Mouse (Mus musculus) liver, adult 2 months (tissue): Measurements from ENCODE around the gene Fpgs. TPM values are rescaled to one million over a fixed set of nuclear protein-coding genes. Genes with fewer than 3 reads are reported as not detected.

Experiments
- DNase-seq: peaks from one replicate; pipeline ENCODE4 v3.0.0-alpha.2; 2011; ENCODE audit warnings: low read depth, low spot score; ENCODE audit errors: extremely low read depth
- H3K27ac ChIP-seq: fragments of 200-500 bp; replicated peaks from 2 replicates; pipeline ENCODE4 v1.5.1; 2012; ENCODE audit warnings: low read depth, mild to moderate bottlenecking, control low read depth, inconsistent platforms, low read length; ENCODE audit not compliant: insufficient read depth
- H3K27me3 ChIP-seq: fragments of 200-500 bp; 2 replicates; pipeline ENCODE4 v1.6.1; 2012; ENCODE audit warnings: mild to moderate bottlenecking, moderate library complexity, low read length, inconsistent platforms; ENCODE audit not compliant: control insufficient read depth, insufficient read depth
- H3K36me3 ChIP-seq: fragments of 200-500 bp; 2 replicates; pipeline ENCODE4 v1.6.1; 2012; ENCODE audit warnings: low read length, inconsistent platforms; ENCODE audit not compliant: control insufficient read depth, insufficient read depth
- H3K4me1 ChIP-seq: fragments of 200-500 bp; 2 replicates; pipeline ENCODE4 v1.6.1; 2011; ENCODE audit warnings: low read length; ENCODE audit not compliant: control insufficient read depth, insufficient read depth
- H3K4me3 ChIP-seq: fragments of 200-500 bp; 2 replicates; pipeline ENCODE4 v1.5.1; 2011; ENCODE audit warnings: low read depth, mild to moderate bottlenecking, control low read depth, low read length, moderate library complexity; ENCODE audit not compliant: insufficient read depth
- H3K79me2 ChIP-seq: fragments of 200-500 bp; 2 replicates; pipeline ENCODE4 v1.6.1; 2012; ENCODE audit warnings: inconsistent platforms, mild to moderate bottlenecking, low read length, moderate library complexity; ENCODE audit not compliant: control insufficient read depth, insufficient read depth
- H3K9ac ChIP-seq: fragments of 200-500 bp; 2 replicates; pipeline ENCODE4 v1.6.1; 2012; ENCODE audit warnings: low read depth, mild to moderate bottlenecking, control low read depth, inconsistent platforms, low read length
- CTCF ChIP-seq: fragments of 200-500 bp; IDR thresholded peaks from 2 replicates; pipeline ENCODE4 v1.5.1; 2011; ENCODE audit warnings: low read depth, low read length, control low read depth
- POLR2A ChIP-seq: fragments of 200-500 bp; IDR thresholded peaks from 2 replicates; pipeline ENCODE4 v1.6.1; 2011; ENCODE audit warnings: low read length, control low read depth; ENCODE audit not compliant: insufficient read depth; ENCODE audit errors: extremely low read depth
- WGBS: fragments of 180-500 bp; shearing (Covaris S2); methylation state at CpG from one replicate; pipeline ENCODE4 v1.1.7; 2018; 5-methylcytosine and 5-hydroxymethylcytosine counted together
- polyA plus RNA-seq: library from polyadenylated mRNA; depleted of rRNA; stranded (reverse); fragments of >200 nt; gene quantifications from 2 replicates; pipeline ENCODE4 v1.2.3, GENCODE M21; 2012
- total RNA-seq: library from RNA; depleted of rRNA; stranded (reverse); fragments of >200 nt; gene quantifications from 2 replicates; pipeline ENCODE4 v1.2.3, GENCODE M21; 2014

Gene Fpgs
- total and polyA plus RNA-seq, 2 experiments, result 158 to 414 TPM

GRCm38 (mm10) chr2:32700966-32701743, 2.8 kb downstream of the Fpgs start:
- Histone ChIP-seq H3K79me2 (peaks cover 17% of the 10 kb centered on the region; the same call in 1 of the 2 replicates), H3K9ac (peak overlapping the region; percentile 83), H3K36me3 (peaks cover 12% of the 10 kb centered on the region), H3K27me3 (no peaks in the 10 kb centered on the region), H3K27ac (peak overlapping the region; percentile 98), H3K4me3 (peak overlapping the region; percentile 71), H3K4me1 (peaks cover 35% of the 10 kb centered on the region)
- TF ChIP-seq CTCF (no peak), POLR2A (0 out of 2 replicates have a peak, but pooled peaks have one; percentile 21)
- WGBS, result 26% methylated on average over 14 of the region's 14 CpGs
- DNase-seq, result peak; percentile 97

DNA sequence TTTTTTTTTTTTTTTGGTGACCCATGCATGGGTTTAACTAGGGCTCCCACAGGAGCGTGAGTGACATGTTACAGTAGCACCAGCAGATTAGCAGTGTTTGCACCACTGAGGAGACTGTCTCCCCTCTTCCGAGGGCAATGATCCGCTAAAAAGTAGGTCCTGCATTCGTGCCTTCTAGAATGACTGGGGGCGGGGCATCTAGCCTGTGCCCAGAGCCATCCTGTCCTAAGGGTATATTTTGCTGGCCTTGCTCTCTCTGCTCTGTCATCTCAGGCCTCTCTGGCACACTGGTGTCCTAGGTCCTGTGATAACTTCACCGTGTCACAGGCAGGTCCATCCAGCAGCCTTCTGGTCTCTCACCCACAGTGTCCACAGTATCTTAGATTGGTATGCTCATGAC, 4.3 kb downstream of the Fpgs start:
- H3K4me3 ChIP-seq, result no peak overlapping the region
- no peaks in the 10 kb centered on the region for H3K27me3 ChIP-seq
- WGBS, result 41% methylated on average over 6 of the region's 6 CpGs
- H3K9ac ChIP-seq, result peak overlapping the region; percentile 78; the same call in 1 of the 2 replicates
- H3K36me3 ChIP-seq, result peaks cover 8% of the 10 kb centered on the region; the same call in 1 of the 2 replicates
- DNase-seq, result no peak
- TF ChIP-seq CTCF (no peak), POLR2A (no peak)
- peaks cover 33% of the 10 kb centered on the region for H3K4me1 ChIP-seq
- H3K27ac ChIP-seq, result peak overlapping the region; percentile 95
- H3K79me2 ChIP-seq, result peaks cover 17% of the 10 kb centered on the region; the same call in 1 of the 2 replicates

GRCm38 (mm10) chr2:32694691-32695090, 9.3 kb downstream of the Fpgs start:
- H3K9ac ChIP-seq, result no peak overlapping the region
- WGBS, result 71% methylated on average over 12 of the region's 12 CpGs
- peaks cover 33% of the 10 kb centered on the region for H3K4me1 ChIP-seq
- no peak overlapping the region for H3K4me3 ChIP-seq
- DNase-seq, result no peak
- TF ChIP-seq CTCF, result no peak
- TF ChIP-seq POLR2A, result no peak
- peaks cover 10% of the 10 kb centered on the region; the same call in 1 of the 2 replicates for H3K36me3 ChIP-seq
- H3K79me2 ChIP-seq, result 0 out of 2 replicates have a peak, but pooled peaks cover 2% of the 10 kb centered on the region
- no peaks in the 10 kb centered on the region for H3K27me3 ChIP-seq
- H3K27ac ChIP-seq, result peak overlapping the region; percentile 37; the same call in 1 of the 2 replicates

DNA sequence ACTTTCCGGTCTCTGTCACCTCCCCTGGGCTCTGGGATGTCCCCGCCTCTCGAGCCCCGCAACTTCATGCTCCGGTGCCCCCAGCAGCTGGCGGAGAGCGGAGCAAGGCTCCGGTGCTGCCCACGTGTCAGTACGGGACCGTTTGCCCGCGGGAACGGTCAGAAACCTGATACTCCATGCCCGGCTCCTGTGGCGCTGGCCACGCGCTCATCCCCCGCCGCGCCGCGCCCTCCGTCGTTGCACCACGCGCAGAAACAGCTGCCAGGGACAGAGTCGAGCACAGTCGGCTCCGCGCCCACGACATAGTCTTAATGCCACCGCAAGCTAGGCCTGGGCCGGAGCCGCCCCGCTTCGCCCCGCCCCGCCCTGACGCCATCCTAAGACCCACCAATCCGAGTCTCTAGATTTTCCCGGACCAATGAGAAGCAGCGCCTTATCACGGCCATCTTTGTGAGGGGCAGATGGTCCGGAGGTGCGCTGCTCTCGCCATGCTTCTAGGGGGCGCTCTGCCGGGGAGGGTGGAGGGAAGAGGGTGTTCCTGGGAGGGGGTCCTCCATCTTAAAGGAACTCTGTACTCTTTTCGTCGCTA, 10.0 kb downstream of the Fpgs start:
- Histone ChIP-seq H3K4me3 (peak overlapping the region; percentile 66), H3K9ac (peak overlapping the region; percentile 80), H3K27me3 (no peaks in the 10 kb centered on the region), H3K79me2 (no peaks in the 10 kb centered on the region), H3K27ac (peak overlapping the region; percentile 55), H3K4me1 (peaks cover 31% of the 10 kb centered on the region), H3K36me3 (peaks cover 15% of the 10 kb centered on the region; the same call in 1 of the 2 replicates)
- WGBS, result under 1% methylated on average over 51 of the region's 51 CpGs
- peak; percentile 85 for DNase-seq
- TF ChIP-seq POLR2A (peak; percentile 80), CTCF (peak; percentile 88)

GRCm38 (mm10) chr2:32693282-32693681, 10.7 kb downstream of the Fpgs start:
- WGBS, result 6% methylated on average over 7 of the region's 7 CpGs
- peaks cover 16% of the 10 kb centered on the region; the same call in 1 of the 2 replicates for H3K36me3 ChIP-seq
- no peaks in the 10 kb centered on the region for H3K27me3 ChIP-seq
- peaks cover 31% of the 10 kb centered on the region for H3K4me1 ChIP-seq
- H3K9ac ChIP-seq, result peak overlapping the region; percentile 80
- H3K79me2 ChIP-seq, result no peaks in the 10 kb centered on the region
- peak overlapping the region; percentile 55 for H3K27ac ChIP-seq
- TF ChIP-seq CTCF (no peak), POLR2A (no peak)
- H3K4me3 ChIP-seq, result peak overlapping the region; percentile 66
- DNase-seq, result peak; percentile 72

DNA sequence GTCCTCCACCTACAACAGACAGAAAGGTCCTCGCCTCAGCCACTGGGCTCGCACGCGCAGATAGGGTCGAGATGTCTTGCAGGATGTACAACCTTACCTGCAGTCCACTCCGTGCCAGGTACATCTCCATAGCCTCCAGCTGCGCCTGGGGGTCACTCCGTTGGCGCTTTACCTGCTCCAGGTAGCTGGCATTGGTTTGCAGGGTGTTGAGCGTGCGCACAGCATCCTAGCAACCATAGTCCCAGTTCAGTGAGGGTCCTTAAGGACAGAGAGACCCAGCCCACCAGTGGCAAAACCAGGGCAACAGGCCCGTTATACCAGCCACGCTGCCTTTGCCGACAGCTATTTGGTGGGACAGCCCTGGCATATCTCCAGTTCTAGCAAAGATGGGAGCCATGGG, 11.4 kb downstream of the Fpgs start:
- Histone ChIP-seq H3K4me3 (no peak overlapping the region), H3K4me1 (peaks cover 26% of the 10 kb centered on the region), H3K9ac (no peak overlapping the region), H3K27me3 (no peaks in the 10 kb centered on the region), H3K36me3 (peaks cover 20% of the 10 kb centered on the region), H3K27ac (no peak overlapping the region), H3K79me2 (no peaks in the 10 kb centered on the region)
- WGBS, result 84% methylated on average over 14 of the region's 14 CpGs
- TF ChIP-seq CTCF, result no peak
- DNase-seq, result no peak
